Mouse (Mus musculus) forebrain, postnatal 0 days (tissue): Measurements from ENCODE around the gene Kansl1l. TPM values are rescaled to one million over a fixed set of nuclear protein-coding genes. Genes with fewer than 3 reads are reported as not detected.

Experiments used
- ATAC-seq: fragments of 200-750 bp; cut with Nextera tagmentation; 2 replicates; pipeline ENCODE4 v1.8.0; 2017; ENCODE audit warnings: mild to moderate bottlenecking, moderate library complexity
- DNase-seq: peaks from one replicate; pipeline ENCODE4 v3.0.0-alpha.2; 2015
- H3K27ac ChIP-seq: fragments of 300-500 bp; sonication (generic); 2 replicates; pipeline ENCODE4 v1.5.1; 2014; ENCODE audit warnings: low read depth, mild to moderate bottlenecking, antibody characterized with exemption, low read length, moderate library complexity, mixed read lengths
- H3K27me3 ChIP-seq: fragments of 300-500 bp; sonication (generic); 2 replicates; pipeline ENCODE4 v1.6.1; 2014; ENCODE audit warnings: mild to moderate bottlenecking, low read length, mixed read lengths; ENCODE audit not compliant: insufficient read depth
- H3K36me3 ChIP-seq: fragments of 300-500 bp; sonication (generic); 2 replicates; pipeline ENCODE4 v1.6.1; 2014; ENCODE audit warnings: mild to moderate bottlenecking, moderate library complexity; ENCODE audit not compliant: insufficient read depth
- H3K4me1 ChIP-seq: fragments of 300-500 bp; sonication (generic); 2 replicates; pipeline ENCODE4 v1.6.1; 2014; ENCODE audit warnings: antibody characterized with exemption; ENCODE audit not compliant: insufficient read depth
- H3K4me2 ChIP-seq: fragments of 300-500 bp; sonication (generic); 2 replicates; pipeline ENCODE4 v1.6.1; 2014; ENCODE audit warnings: low read depth, mild to moderate bottlenecking, moderate library complexity
- H3K4me3 ChIP-seq: fragments of 300-500 bp; sonication (generic); 2 replicates; pipeline ENCODE4 v1.5.1; 2014; ENCODE audit warnings: low read depth, low read length, mixed read lengths
- H3K9ac ChIP-seq: fragments of 300-500 bp; sonication (generic); 2 replicates; pipeline ENCODE4 v1.6.1; 2014; ENCODE audit warnings: mild to moderate bottlenecking
- H3K9me3 ChIP-seq: fragments of 300-500 bp; sonication (generic); 2 replicates; pipeline ENCODE4 v1.6.1; 2016; ENCODE audit warnings: low read length
- CTCF ChIP-seq: sonication (generic); IDR thresholded peaks from 2 replicates; pipeline ENCODE4 v1.5.1; 2016; ENCODE audit warnings: antibody characterized with exemption, control low read depth, low read depth
- WGBS: fragments of 180-500 bp; shearing (Covaris S2); extraction: QIAGEN DNeasy Blood & Tissue Kit; methylation state at CpG from one replicate; pipeline ENCODE4 v1.1.7; 2014; 5-methylcytosine and 5-hydroxymethylcytosine counted together
- polyA plus RNA-seq: library from polyadenylated mRNA; unstranded; fragments of >200 nt; fragmentation: Nextera tagmentation; extraction: Ambion mirVana; gene quantifications from 2 replicates; pipeline ENCODE4 v1.2.1, GENCODE M21; 2015
- total RNA-seq: library from RNA; depleted of rRNA; stranded (reverse); fragments of >200 nt; gene quantifications from 2 replicates; pipeline ENCODE4 v1.2.3, GENCODE M21; 2014

The Kansl1l gene
- total and polyA plus RNA-seq, 2 experiments from 2014 or later: 7.4 to 35.2 TPM

DNA sequence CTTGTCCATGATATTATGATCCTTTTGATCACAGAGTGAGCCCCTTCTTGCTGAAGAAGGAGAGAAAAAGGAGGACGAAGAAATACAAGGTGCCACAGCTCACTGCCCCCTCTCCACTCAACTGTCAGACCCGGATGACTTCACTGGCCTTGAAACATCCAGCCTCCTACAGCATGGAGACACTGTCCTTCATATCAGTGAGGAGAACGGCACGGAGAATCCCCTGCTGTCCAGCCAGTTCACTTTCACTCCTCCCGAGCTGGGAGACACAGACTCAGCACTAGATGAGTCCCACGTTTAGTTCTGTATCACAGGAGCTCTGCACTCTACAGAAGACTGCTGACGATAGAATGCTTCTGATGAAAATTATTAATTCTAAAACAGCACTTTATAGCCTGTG, 122.1 kb downstream of the Kansl1l start:
- H3K27me3 ChIP-seq: no peaks in the 10 kb centered on the region
- H3K9ac ChIP-seq: no peak overlapping the region
- H3K9me3 ChIP-seq: no peaks in the 10 kb centered on the region
- TF ChIP-seq CTCF: no peak
- no peaks in the 10 kb centered on the region for H3K36me3 ChIP-seq
- no peak for DNase-seq
- H3K27ac ChIP-seq: no peak overlapping the region
- H3K4me3 ChIP-seq: no peak overlapping the region
- H3K4me2 ChIP-seq: no peak overlapping the region
- no peak for ATAC-seq
- H3K4me1 ChIP-seq: no peaks in the 10 kb centered on the region
- 71% methylated on average over 7 of the region's 7 CpGs for WGBS

DNA sequence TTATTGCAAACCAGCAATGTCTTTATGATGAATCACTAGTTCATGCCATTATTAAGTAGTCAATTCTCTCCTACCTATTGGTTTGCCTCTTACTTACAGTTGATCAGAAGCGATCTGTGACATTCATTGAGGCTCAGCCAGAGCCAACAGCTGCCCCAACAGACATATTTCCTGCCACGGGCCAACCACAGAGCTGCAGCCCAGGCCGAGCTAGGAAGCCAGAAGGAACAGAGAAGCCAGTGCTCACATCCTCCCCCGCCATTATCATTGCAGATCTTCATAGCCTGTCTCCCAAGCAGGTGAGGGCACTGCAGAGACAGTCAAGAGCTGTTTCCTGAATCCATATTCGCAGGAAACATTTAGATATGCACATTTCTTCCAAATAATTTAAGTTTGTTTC, 123.1 kb downstream of the Kansl1l start:
- 85% methylated on average over 5 of the region's 5 CpGs for WGBS

DNA sequence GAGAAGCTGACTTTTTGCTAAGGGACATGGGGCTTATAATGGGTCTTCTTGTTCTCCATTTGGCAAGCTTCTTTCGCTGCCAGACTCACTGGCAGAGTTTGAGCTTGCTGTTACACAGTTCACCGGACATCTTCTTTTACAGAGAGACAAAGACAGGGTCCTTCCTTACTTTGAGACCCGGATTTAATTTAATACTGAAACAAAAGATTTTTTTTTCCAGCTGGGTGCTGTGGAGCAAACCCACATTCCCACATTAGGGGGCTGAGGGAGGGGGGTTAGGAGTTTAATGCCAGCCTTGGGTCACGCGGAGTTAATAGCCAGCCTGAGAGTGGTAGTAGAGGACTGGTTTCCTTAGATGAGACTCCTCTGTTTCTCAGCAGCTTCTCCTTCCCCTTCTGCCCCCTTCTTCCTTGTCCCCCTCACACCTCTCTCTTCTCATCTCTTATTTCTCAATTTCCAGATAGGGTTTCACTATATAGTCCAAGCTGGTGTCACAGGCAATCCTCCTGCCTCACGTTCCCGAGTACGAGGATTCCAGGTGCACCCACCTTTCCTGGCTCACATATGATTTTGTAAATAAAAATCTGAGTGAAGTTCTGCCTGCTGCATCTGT, 124.5 kb downstream of the Kansl1l start:
- WGBS: 51% methylated on average over 8 of the region's 8 CpGs
- TF ChIP-seq CTCF: no peak
- no peak overlapping the region for H3K4me2 ChIP-seq
- no peaks in the 10 kb centered on the region for H3K4me1 ChIP-seq
- no peak overlapping the region for H3K27ac ChIP-seq
- ATAC-seq: peak; percentile 78
- no peaks in the 10 kb centered on the region for H3K9me3 ChIP-seq
- H3K4me3 ChIP-seq: no peak overlapping the region
- no peaks in the 10 kb centered on the region for H3K27me3 ChIP-seq
- no peaks in the 10 kb centered on the region for H3K36me3 ChIP-seq
- H3K9ac ChIP-seq: no peak overlapping the region
- no peak for DNase-seq

More for the DNA sequence above, 123.1 kb downstream of the Kansl1l start:
- Histone ChIP-seq H3K4me2 (no peak overlapping the region), H3K27ac (no peak overlapping the region), H3K9me3 (no peaks in the 10 kb centered on the region), H3K36me3 (no peaks in the 10 kb centered on the region), H3K27me3 (no peaks in the 10 kb centered on the region), H3K4me1 (no peaks in the 10 kb centered on the region), H3K9ac (no peak overlapping the region), H3K4me3 (no peak overlapping the region)
- ATAC-seq (no peak), DNase-seq (no peak)
- no peak for TF ChIP-seq CTCF

DNA sequence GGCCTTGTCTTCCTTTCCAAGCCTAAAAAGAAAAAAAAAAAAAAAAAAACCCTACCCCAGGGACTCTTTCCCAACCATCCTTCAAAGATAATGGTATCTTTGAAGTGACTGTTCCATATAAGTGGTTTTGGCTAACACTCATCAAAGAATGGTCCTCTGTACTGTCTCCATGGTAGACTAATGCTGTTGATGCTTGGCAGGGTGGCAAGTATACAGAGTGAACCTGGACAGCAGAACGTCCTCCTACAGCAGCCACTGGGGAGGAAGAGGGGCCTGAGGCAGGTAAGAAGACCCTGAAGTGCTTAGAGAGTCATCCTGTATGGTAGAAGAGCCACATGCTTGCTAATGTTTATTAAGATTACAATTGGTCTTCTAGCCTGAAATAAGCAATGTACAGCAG, 125.1 kb downstream of the Kansl1l start:
- H3K9me3 ChIP-seq: no peaks in the 10 kb centered on the region
- H3K9ac ChIP-seq: no peak overlapping the region
- DNase-seq: no peak
- 0 out of 2 replicates have a peak overlapping the region, but pooled peaks have one; percentile 37 for H3K27ac ChIP-seq
- no peaks in the 10 kb centered on the region for H3K27me3 ChIP-seq
- 51% methylated on average over 1 of the region's 1 CpGs for WGBS
- no peaks in the 10 kb centered on the region for H3K36me3 ChIP-seq
- no peak overlapping the region for H3K4me2 ChIP-seq
- H3K4me3 ChIP-seq: no peak overlapping the region
- ATAC-seq: 0 out of 2 replicates have a peak, but pooled peaks have one; percentile 30
- H3K4me1 ChIP-seq: no peaks in the 10 kb centered on the region
- no peak for TF ChIP-seq CTCF

DNA sequence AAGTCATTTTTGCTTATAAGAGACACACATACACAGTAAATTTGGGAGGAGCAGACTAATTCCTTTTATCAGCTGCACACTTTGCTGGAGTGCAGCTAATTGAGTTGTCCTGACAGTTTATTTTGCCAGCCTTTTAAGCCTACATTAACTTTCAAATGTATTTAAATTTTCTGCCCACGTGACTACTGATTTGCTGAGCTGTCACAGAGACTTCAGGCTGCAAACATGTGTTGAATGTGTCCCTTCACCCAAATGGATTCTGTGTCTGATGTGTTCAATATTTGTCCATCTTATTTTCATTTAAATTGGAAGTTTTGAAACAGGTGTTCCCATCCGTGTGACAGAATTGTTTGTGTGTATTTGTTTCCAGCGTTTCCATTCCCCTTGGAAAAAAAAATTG, 125.6 kb downstream of the Kansl1l start:
- peak; percentile 28; the same call in 1 of the 2 replicates for ATAC-seq
- no peak overlapping the region for H3K27ac ChIP-seq
- WGBS: 41% methylated on average over 3 of the region's 3 CpGs
- no peak for DNase-seq
- no peak overlapping the region for H3K9ac ChIP-seq
- no peaks in the 10 kb centered on the region for H3K4me1 ChIP-seq
- no peaks in the 10 kb centered on the region for H3K9me3 ChIP-seq
- TF ChIP-seq CTCF: no peak
- no peak overlapping the region for H3K4me3 ChIP-seq
- H3K36me3 ChIP-seq: no peaks in the 10 kb centered on the region
- no peaks in the 10 kb centered on the region for H3K27me3 ChIP-seq
- no peak overlapping the region for H3K4me2 ChIP-seq

DNA sequence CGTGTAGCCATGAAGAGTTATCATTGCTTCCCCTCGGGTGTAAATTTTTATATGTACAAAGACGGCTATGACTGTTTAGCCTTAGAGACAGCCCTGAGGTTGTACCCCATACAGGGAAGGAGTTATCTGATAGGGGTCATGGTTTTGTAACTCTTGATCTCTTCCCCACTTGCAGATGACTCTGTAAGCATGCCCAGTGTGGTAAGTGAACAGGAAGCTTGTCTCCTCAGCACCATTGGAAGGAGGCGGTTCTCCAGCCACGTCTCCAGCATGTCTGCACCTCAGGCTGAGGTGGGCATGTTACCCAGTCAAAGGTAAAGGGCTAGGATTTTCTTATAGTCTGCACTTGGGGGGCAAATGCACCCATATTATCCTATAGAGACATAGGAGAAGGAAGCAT, 134.4 kb downstream of the Kansl1l start:
- no peak for DNase-seq
- H3K9me3 ChIP-seq: no peaks in the 10 kb centered on the region
- no peak overlapping the region for H3K9ac ChIP-seq
- ATAC-seq: no peak
- TF ChIP-seq CTCF: no peak
- H3K4me3 ChIP-seq: no peak overlapping the region
- no peaks in the 10 kb centered on the region for H3K4me1 ChIP-seq
- no peaks in the 10 kb centered on the region for H3K36me3 ChIP-seq
- no peak overlapping the region for H3K27ac ChIP-seq
- WGBS: 92% methylated on average over 5 of the region's 5 CpGs
- H3K4me2 ChIP-seq: no peak overlapping the region
- H3K27me3 ChIP-seq: no peaks in the 10 kb centered on the region

DNA sequence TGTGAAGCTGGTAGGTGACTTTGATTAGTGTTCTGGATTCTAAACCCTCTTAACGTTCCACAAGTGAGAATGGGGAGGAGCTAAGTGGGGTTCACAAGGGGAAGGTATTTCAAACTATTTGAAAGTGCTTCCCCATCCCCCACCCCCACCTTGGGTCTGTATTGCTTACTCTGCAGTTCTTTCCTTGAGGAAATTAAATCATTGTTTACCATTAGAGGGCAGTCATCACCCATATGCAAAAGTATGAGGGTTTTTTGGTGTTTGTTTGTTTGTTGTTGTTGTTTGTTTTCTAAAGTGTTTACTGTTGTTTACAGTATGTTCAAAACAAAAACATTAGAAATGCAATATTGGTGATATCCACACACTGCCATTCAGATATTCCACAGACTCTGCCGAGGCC, 138.7 kb downstream of the Kansl1l start:
- no peak overlapping the region for H3K27ac ChIP-seq
- H3K4me1 ChIP-seq: no peaks in the 10 kb centered on the region
- H3K4me3 ChIP-seq: no peak overlapping the region
- WGBS: 14% methylated on average over 2 of the region's 2 CpGs
- TF ChIP-seq CTCF: peak; percentile 49
- H3K9me3 ChIP-seq: no peaks in the 10 kb centered on the region
- ATAC-seq (no peak), DNase-seq (no peak)
- H3K27me3 ChIP-seq: no peaks in the 10 kb centered on the region
- H3K36me3 ChIP-seq: no peaks in the 10 kb centered on the region
- no peak overlapping the region for H3K4me2 ChIP-seq
- no peak overlapping the region for H3K9ac ChIP-seq

DNA sequence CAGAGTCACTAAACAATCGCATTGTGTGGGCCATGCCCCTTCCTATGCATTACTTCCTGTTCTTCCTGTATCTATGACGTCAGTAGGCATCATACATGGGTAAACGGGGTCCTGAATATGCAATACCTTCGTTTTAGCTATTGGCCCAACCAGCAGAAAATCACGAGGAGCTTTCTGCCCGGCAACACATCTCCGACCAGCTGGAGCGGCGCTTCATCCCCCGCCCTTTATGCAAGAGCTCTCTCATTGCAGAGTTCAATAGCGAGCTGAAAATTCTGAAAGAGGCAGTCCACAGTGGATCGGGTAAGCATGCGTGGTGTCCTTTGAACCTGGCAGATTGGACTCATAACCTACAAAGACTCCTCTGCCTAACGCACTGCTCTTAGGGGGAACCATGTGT, 139.4 kb downstream of the Kansl1l start:
- WGBS: 62% methylated on average over 14 of the region's 14 CpGs
- H3K9ac ChIP-seq: no peak overlapping the region
- H3K9me3 ChIP-seq: no peaks in the 10 kb centered on the region
- H3K4me3 ChIP-seq: no peak overlapping the region
- no peak for DNase-seq
- H3K27ac ChIP-seq: no peak overlapping the region
- no peaks in the 10 kb centered on the region for H3K36me3 ChIP-seq
- no peak for TF ChIP-seq CTCF
- no peaks in the 10 kb centered on the region for H3K27me3 ChIP-seq
- peak; percentile 51; the same call in 1 of the 2 replicates for ATAC-seq
- no peak overlapping the region for H3K4me2 ChIP-seq
- no peaks in the 10 kb centered on the region for H3K4me1 ChIP-seq
